Mouse (Mus musculus) common myeloid progenitor, adult 5-6 weeks (primary cell): ENCODE measurements around the gene Olfr854. TPM values are rescaled to one million over a fixed set of nuclear protein-coding genes. Genes with fewer than 3 reads are reported as not detected.

ENCODE experiments used
- ATAC-seq: replicated peaks from 2 replicates; pipeline ENCODE4 v1.8.0; 2016; ENCODE audit warnings: low read depth, mild to moderate bottlenecking, moderate TSS enrichment, inconsistent platforms; ENCODE audit not compliant: poor library complexity, severe bottlenecking
- total RNA-seq: library from RNA; stranded (forward); fragments of 200-1000, 187-1606 nt; gene quantifications from 2 replicates; pipeline ENCODE4 v1.2.3, GENCODE M21; 2017

Gene Olfr854
- total RNA-seq, result not detected in 2 replicates

DNA sequence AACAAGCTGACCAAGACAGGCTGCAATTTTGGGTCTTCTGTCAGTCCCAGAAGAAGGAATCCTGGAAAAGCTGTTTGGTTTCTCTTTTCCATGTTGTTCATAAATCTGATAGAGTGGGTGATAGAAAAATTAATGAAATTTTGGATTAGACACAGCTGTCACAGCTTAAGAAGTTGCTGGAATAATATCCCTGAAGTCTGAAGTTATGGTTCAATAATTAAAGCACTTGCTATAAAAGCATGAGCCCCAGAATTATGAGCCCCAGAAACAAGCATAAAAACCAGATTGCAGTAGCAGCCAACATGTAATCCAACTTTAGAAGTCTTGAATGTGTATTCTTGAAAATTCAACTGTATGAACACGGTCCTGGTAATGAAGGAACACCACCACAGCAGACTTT is at the start of gene Olfr854:
Gene Olfr854 (minus strand): TSS at position 101 of the 400 bp plus-strand sequence.
- ATAC-seq, result no peak

DNA sequence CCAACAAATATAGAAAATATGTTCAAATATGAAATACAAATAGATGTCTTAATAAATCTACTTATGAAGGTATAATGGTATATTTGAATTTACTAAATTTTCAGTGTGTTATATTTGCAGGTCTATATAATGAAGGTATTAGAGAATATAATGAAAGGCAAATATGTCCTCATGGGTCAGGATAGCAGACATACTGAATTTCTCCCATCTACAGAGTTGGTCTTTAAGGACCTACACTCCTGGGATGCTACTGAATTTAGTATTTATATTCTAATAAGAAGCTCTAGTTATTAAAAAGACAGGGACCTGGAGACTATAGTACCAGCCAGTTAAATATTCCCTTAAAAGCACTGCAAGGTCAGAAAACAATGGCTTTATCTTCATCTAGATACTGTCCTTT is 15.1 kb upstream of the Olfr854 start, which contains the start of gene Olfr855:
Gene Olfr855 (plus strand): TSS at position 301 of the 400 bp plus-strand sequence.
- no peak for ATAC-seq

DNA sequence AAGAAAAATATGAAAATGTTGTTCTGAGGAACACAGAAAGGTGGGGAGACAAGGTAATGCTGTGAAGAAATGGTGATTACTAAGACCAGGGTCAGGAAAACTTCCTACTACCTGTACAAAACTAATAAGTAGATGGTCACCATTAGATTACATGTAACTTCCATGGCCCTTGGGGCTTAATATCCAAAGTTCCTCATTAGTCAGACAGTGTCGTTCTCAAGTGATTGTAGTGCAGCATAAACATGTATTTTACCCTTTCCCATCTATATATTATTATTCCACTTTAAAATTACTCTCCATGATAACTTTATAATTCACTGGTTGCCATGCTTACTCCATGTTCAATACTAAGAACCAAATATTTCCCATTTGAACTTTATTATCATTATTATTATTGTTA is 26.2 kb downstream of the Olfr854 start, which contains the start of gene Olfr853:
Gene Olfr853 (minus strand): TSS at position 101 of the 400 bp plus-strand sequence.
- no peak for ATAC-seq

Other genes starting within 250 kb of the Olfr854 start
- not detected in 2 replicates for gene Olfr845, start 230.9 kb downstream of the Olfr854 start, total RNA-seq
- not detected in 2 replicates for gene Olfr846, start 203.4 kb downstream of the Olfr854 start, total RNA-seq
- not detected in 2 replicates for gene Olfr847, start 188.7 kb downstream of the Olfr854 start, total RNA-seq
- gene Olfr849, start 127.1 kb downstream of the Olfr854 start, total RNA-seq, result not detected in 2 replicates
- not detected in 2 replicates for gene Olfr850, start 89.1 kb downstream of the Olfr854 start, total RNA-seq
- not detected in 2 replicates for gene Olfr851, start 74.1 kb downstream of the Olfr854 start, total RNA-seq
- gene Olfr853, start 26.3 kb downstream of the Olfr854 start, total RNA-seq, result not detected in 2 replicates
- gene Olfr855, start 15.2 kb upstream of the Olfr854 start, total RNA-seq, result not detected in 2 replicates
- 31.8 and 32.1 TPM in 2 replicates for gene Zfp317, start 54.7 kb upstream of the Olfr854 start, total RNA-seq
- not detected in 2 replicates for gene Olfr857, start 142.1 kb upstream of the Olfr854 start, total RNA-seq
- gene Olfr58, start 212.9 kb upstream of the Olfr854 start, total RNA-seq, result not detected in 2 replicates
- gene Olfr859, start 237.5 kb upstream of the Olfr854 start, total RNA-seq, result not detected in 2 replicates